Mouse (Mus musculus): ENCODE measurements around the gene Dnaaf1.

The Dnaaf1 gene

GRCm38 (mm10) chr8:119646197-119646596 is 71.2 kb downstream of the Dnaaf1 start:
- in situ Hi-C loops (cut with MboI, MseI): no loop called here

DNA sequence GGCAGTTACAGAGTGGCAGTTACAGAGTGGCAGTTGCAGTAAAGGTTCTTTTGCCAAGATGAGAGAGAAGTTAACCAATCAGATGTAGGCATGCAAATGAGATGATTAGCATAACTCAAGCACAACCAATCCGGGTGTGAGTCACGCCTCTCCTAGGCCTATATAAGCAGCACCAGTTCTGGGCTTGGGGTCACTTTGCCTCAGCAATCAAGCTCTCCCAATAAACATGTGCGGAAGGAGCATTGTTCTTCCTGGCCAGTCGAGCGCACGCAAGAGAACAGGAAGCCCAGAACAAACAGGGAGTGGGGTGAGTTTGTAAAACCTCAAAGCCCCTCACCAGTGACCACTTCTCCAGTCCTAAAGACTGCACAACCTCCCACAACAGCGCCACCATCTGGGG is 71.8 kb downstream of the Dnaaf1 start:
- in situ Hi-C loops (cut with MboI, MseI): no loop called here
